Mouse (Mus musculus): ENCODE results near the gene Lhfpl3.

Gene Lhfpl3

GRCm38 (mm10) chr5:23165947-23166350, 420.1 kb downstream of the Lhfpl3 start:
- no peak for DNase-seq

DNA sequence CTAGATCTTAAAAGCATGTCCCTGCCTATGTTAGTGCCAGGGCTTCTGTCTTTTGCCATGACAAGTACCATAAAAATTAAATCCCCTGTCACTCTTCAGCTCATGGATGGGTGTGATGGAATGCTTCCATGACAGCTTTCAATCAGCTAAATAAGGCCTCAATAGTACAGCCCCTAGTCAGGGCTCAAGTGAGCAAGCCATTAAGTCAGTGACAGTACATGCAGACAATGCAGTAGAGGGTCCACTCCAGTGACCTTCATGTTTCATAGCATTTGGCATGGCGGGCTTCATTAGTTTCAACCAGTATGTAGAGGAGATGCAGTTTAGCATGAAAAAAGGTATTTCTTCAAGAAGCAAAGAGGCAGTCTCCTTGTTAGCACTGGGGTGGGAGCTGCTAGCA, 420.8 kb downstream of the Lhfpl3 start:
- no peak for DNase-seq

DNA sequence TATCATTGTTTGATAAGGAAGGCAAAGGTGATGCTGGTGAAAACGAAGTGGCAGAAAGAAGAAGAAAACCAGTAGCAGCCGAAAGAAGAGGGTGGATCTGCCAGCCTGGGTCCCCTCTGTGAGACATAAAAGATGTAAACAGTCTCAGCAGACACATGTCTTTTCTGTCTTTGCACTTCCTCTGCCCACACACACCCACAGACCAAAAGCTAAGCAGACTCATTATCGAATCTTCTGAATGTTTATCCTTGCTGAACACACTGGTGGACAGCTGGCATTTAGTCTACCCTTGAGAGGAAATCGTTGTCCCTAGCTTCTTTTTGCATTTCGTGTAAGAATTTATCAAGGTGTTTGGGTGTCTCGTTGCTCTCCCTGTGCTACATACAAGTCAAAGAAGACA, 443.8 kb downstream of the Lhfpl3 start:
- DNase-seq: no peak

DNA sequence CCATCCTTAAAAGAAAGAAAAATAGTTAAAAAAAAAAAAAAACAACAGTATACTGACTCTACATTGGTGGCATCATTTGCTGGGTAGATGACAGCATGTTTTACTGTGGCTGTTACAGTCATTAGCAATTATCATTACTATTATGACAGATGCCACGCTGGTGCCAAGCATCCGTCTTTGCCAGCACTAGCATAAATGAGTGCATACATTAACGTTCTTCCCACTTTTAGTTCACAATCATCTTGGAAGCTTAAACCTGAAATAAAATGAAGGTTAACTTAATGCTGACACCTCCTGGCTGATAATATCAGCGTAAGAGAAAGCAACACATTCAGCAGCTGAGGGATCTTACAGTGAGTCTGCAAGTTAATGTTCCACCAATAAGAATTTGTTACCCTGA, 451.0 kb downstream of the Lhfpl3 start:
- DNase-seq: no peak

- no peak for DNase-seq
Measured at GRCm38 (mm10) chr5:23213086-23213485, 467.2 kb downstream of the Lhfpl3 start.

- no peak for DNase-seq
Measured at GRCm38 (mm10) chr5:23214646-23215045, 468.8 kb downstream of the Lhfpl3 start.

- no peak for DNase-seq
Measured at GRCm38 (mm10) chr5:23219655-23220054, 473.8 kb downstream of the Lhfpl3 start.

DNA sequence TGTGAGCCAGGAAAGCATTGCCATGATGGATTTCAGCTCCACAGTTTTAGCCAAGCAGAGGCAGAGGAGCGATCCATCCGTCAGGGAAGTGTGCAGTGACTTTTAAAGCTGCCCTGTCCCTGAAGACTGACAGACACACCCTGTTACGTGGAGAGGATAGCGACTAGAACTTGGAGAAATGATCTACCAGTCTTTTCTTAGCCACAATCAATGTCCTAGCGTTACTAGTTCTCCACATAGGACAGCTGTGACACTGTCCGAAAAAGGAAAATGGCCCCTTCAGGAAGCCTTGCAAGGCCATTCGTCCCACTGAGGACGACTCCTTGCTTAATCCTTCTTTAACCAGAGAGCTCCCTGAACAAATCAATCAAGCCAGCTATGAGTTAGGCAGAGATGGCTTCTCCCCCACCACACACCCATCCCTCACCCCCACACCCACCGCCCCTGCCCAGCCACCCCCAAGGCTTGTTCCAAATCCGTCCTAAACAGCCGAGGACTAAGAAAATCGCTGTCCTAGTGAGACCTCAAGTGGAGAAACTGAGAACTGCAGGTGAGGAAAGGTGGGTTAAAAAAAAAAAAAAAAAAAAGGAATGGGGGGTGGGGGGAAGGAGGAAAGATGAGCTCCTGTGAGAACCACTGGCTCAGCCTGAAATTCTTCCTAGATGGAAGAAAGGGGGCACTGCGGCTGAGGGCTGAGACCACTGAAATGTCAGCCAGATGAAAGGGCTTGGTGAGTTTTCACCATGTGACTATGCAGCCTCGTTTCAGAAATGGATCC, 479.1 kb downstream of the Lhfpl3 start:
- DNase-seq: peak; percentile 38

- no peak for DNase-seq
Measured at GRCm38 (mm10) chr5:23225621-23226020, 479.8 kb downstream of the Lhfpl3 start.

- no peak for DNase-seq
Measured at GRCm38 (mm10) chr5:23226753-23227152, 480.9 kb downstream of the Lhfpl3 start.

DNA sequence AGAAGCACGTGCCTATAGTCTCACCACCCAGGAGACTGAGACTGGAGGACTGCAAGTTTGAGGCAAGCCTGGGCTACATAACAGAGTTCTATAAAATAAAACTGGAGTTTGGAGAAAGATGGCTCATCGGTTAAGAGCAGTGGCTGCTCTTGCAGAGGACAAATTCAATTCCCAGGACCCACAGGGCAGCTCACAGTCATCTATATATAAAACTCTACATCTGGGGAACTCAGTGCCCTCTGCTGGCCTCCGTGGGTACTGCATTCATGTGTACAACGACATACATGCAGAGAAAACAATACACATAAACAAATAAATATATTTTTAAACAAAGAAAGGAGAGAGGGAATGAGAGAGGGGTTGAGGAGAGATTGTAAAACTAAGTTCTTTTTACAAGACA, 501.1 kb downstream of the Lhfpl3 start:
- peak; percentile 52 for DNase-seq

- no peak for DNase-seq
Measured at GRCm38 (mm10) chr5:23247784-23248183, 501.9 kb downstream of the Lhfpl3 start.

GRCm38 (mm10) chr5:23248303-23248702, 502.4 kb downstream of the Lhfpl3 start:
- no peak for DNase-seq

- DNase-seq: peak; percentile 42
Measured at GRCm38 (mm10) chr5:23249896-23250875, 504.3 kb downstream of the Lhfpl3 start.

- peak; percentile 81 for DNase-seq
Measured at GRCm38 (mm10) chr5:23251462-23252224, 505.8 kb downstream of the Lhfpl3 start.

DNA sequence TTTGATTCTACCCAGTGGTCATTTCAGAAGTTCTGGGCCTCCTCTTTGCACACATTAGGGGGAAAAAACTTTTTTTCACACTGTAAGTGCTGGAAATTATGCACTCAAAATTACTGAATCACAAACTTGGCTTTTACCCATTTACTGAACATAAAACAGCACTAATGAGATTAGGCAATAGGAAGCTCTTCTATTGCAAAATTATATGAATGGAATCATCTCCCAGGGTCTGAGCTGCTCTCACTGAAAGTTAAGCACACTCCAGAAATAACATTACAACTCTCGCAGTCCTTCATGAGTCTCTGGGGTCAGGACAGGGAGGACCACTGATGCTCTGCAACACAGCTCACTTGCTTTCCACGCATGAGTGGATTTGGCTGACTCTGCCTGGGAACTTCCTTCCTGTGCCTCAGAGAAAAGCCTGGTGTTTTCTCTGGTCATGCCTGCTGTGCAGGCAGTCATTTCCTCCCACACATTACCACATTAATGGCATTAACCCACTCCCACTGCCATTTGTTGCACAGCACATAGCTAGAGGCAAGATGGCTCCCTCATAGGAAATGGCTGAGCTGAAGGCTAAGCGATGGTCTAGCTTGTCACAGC, 510.1 kb downstream of the Lhfpl3 start:
- DNase-seq: no peak

GRCm38 (mm10) chr5:23273309-23273708, 527.5 kb downstream of the Lhfpl3 start:
- DNase-seq: no peak

- DNase-seq: no peak
Measured at GRCm38 (mm10) chr5:23279364-23279763, 533.5 kb downstream of the Lhfpl3 start.

DNA sequence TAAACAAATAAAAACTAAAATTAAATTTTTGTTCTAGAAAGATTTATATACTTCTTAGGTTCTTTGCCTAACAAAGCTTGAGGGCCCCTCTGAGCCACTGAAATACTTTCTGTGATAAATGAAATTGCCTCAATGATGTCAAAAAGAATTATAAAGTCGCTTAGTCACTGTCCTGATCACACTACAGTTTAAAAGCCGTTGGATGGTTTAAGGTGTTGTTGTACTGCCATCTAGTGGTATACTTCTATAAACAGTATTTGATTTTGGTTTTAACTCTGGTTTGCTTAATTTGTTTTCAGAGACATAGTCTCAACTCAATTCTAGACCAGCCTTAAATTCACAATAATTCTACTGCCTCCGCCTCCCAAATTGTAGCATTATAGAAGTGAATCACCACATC, 539.0 kb downstream of the Lhfpl3 start:
- peak; percentile 18 for DNase-seq

DNA sequence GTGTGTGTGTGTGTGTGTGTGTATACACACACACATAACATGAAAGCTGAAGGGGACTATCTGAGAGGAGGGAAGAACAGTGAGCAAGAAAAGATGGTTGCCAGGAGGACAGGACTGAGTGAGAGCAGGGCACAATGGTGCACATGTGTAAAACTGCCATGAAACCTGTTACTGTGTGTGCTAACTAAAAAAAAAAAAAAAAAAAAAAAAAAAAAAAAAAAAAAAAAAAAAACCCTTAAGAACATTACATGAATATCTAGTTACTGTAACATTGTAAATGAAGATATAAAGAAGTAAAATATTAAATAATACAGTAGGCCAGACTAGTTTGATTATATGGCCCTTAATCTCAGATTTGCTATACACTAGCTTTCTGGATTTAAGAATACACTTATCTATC, 543.3 kb downstream of the Lhfpl3 start:
- DNase-seq: no peak

All from kidney, adult 9 months (tissue).